Mouse (Mus musculus): ENCODE results near the gene Ebf4. TPM values are rescaled to one million over a fixed set of nuclear protein-coding genes. Genes with fewer than 3 reads are reported as not detected.

The Ebf4 gene
- polyA plus RNA-seq, 1 experiment from 2014 or later, result 2.3 TPM

DNA sequence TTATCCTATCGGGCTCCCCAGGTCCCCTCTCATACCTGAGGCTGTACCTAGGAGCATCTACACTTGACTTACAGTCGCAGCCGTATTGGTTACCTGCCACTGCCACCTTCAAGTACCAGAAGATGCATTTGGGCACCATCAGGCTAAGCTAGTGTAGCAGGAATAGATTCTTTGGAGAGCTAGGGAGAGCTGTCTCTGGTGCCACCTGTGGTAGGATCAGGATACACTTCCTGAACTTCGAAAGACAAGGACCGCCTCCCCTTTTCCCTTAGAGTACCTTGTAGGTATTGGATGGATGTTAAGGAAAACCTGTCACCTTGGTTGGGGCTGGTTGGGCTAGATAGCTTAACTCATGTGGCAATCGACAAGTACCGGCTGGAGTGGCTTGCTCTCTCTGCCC, 26.9 kb upstream of the Ebf4 start:
- H3K36me3 ChIP-seq (ENCODE audit: insufficient read depth), result no peaks in the 10 kb centered on the region
- H3K9me3 ChIP-seq (ENCODE audit: low read depth, low read length), result no peaks in the 10 kb centered on the region
- H3K27ac ChIP-seq (ENCODE audit: low read depth), result no peak overlapping the region
- no peak overlapping the region for H3K9ac ChIP-seq
- 58% methylated on average over 7 of the region's 7 CpGs for WGBS
- DNase-seq (no peak), ATAC-seq (ENCODE audit: insufficient read depth) (no peak)
- no peaks in the 10 kb centered on the region for H3K27me3 ChIP-seq (ENCODE audit: insufficient read depth, low read length)
- TF ChIP-seq CTCF (IDR thresholded peaks at IDR 0.05; ENCODE audit: low read depth), result no peak
- H3K4me1 ChIP-seq (ENCODE audit: insufficient read depth), result peaks cover under 1% of the 10 kb centered on the region; the same call in 1 of the 2 replicates
- no peak overlapping the region for H3K4me2 ChIP-seq
- no peak overlapping the region for H3K4me3 ChIP-seq (ENCODE audit: low read depth, low read length)

DNA sequence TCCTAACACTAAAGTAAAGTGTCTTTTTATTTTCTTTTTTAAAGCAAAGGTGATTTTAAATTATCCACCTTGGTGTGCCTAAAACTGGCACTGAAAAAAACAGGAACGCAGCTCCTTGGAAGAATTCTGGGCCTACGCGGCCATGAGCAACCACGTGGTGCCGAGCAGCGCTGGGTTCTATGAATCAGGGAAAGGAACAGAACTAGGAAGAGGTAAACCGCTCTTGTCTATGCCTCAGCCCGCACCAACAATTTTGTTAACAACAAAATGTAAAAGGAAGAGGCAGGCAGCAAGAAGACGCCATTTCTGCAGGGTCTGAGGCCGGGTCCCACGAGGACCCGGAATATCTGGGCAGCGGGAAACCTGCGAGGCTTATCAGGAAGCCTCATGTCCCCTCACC, 21.2 kb upstream of the Ebf4 start:
- peaks cover 10% of the 10 kb centered on the region; the same call in 1 of the 2 replicates for H3K4me1 ChIP-seq (ENCODE audit: insufficient read depth)
- no peak for TF ChIP-seq CTCF (IDR thresholded peaks at IDR 0.05; ENCODE audit: low read depth)
- H3K4me2 ChIP-seq, result peak overlapping the region; percentile 77
- peak overlapping the region; percentile 89 for H3K9ac ChIP-seq
- peak overlapping the region; percentile 88 for H3K4me3 ChIP-seq (ENCODE audit: low read depth, low read length)
- no peaks in the 10 kb centered on the region for H3K9me3 ChIP-seq (ENCODE audit: low read depth, low read length)
- H3K27ac ChIP-seq (ENCODE audit: low read depth), result peak overlapping the region; percentile 83
- ATAC-seq (ENCODE audit: insufficient read depth) (peak; percentile 10), DNase-seq (peak; percentile 50)
- 1% methylated on average over 14 of the region's 14 CpGs for WGBS
- H3K36me3 ChIP-seq (ENCODE audit: insufficient read depth), result peaks cover 38% of the 10 kb centered on the region
- no peaks in the 10 kb centered on the region for H3K27me3 ChIP-seq (ENCODE audit: insufficient read depth, low read length)

DNA sequence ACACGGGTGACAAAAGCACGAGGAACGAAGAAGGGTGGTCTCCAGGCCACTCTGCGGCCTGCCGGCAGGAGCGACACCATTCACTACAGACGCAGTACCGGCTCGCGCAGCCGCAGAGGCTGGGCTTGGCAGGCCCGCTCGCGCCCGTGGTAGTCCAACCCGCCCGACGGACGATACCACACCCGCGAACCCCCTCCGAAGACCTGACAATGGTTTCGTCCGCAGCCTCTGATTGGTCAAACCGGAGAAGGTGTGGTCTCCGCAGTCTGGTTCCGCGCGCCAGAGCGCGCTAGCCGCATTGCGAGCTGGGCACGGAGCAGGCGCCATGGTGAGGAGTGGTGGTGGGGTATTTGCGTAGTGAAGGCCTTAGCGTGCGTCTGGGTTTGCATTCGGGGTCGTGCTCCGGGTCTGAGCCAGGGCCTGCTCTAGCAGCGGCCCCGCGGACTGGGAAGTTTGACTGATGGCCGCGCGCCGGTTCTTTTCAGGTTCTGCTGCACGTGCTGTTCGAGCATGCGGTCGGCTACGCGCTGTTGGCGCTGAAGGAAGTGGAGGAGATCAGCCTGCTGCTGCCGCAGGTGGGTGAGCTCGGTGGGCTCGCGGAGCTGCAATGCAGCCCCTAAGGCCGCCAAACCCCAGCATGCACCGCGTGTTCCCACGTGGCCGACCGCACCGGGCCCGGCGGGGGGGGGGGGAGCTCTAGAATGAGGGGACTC, 20.7 kb upstream of the Ebf4 start, which contains the start of gene Nop56:
TSS of gene Nop56 (plus strand) at position 282 of the 713 bp plus-strand sequence.
- peak within 1 kb of the TSS; percentile 94 for H3K27ac ChIP-seq (ENCODE audit: low read depth)
- no peak for TF ChIP-seq CTCF (IDR thresholded peaks at IDR 0.05; ENCODE audit: low read depth)
- H3K4me1 ChIP-seq (ENCODE audit: insufficient read depth), result peaks cover 10% of the 10 kb centered on the region; the same call in 1 of the 2 replicates
- peak; percentile 98 for ATAC-seq (ENCODE audit: insufficient read depth)
- peaks cover 42% of the 10 kb centered on the region for H3K36me3 ChIP-seq (ENCODE audit: insufficient read depth)
- DNase-seq, result peak; percentile 99
- H3K9ac ChIP-seq, result peak within 1 kb of the TSS; percentile 89
- no peaks in the 10 kb centered on the region for H3K27me3 ChIP-seq (ENCODE audit: insufficient read depth, low read length)
- WGBS, result under 1% methylated on average over 68 of the region's 68 CpGs
- H3K9me3 ChIP-seq (ENCODE audit: low read depth, low read length), result no peaks in the 10 kb centered on the region
- H3K4me3 ChIP-seq (ENCODE audit: low read depth, low read length), result peak within 1 kb of the TSS; percentile 88
- H3K4me2 ChIP-seq, result peak within 1 kb of the TSS; percentile 77

DNA sequence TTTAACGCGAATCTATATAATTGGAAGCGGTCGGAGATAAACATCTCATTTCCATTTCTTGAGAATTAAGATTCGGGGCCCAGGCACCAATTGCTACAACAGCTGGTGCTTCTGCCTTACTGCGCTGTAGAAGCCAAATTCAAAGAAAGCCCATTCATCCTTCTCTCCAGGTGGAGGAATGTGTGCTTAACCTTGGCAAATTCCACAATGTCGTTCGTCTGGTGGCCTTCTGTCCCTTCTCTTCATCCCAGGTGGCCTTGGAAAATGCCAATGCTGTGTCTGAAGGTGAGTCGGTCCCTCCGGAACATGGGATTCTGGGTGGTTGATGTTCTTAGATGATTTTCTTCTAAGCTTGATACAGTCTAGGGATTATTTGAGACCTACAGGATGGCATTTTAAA, 20.1 kb upstream of the Ebf4 start:
- H3K27ac ChIP-seq (ENCODE audit: low read depth), result peak overlapping the region; percentile 94
- peak overlapping the region; percentile 89 for H3K9ac ChIP-seq
- DNase-seq, result no peak
- no peak for TF ChIP-seq CTCF (IDR thresholded peaks at IDR 0.05; ENCODE audit: low read depth)
- no peaks in the 10 kb centered on the region for H3K27me3 ChIP-seq (ENCODE audit: insufficient read depth, low read length)
- peaks cover 47% of the 10 kb centered on the region for H3K36me3 ChIP-seq (ENCODE audit: insufficient read depth)
- peaks cover 10% of the 10 kb centered on the region; the same call in 1 of the 2 replicates for H3K4me1 ChIP-seq (ENCODE audit: insufficient read depth)
- ATAC-seq (ENCODE audit: insufficient read depth), result no peak
- under 1% methylated on average over 10 of the region's 10 CpGs for WGBS
- H3K9me3 ChIP-seq (ENCODE audit: low read depth, low read length), result no peaks in the 10 kb centered on the region
- peak overlapping the region; percentile 88 for H3K4me3 ChIP-seq (ENCODE audit: low read depth, low read length)
- peak overlapping the region; percentile 77 for H3K4me2 ChIP-seq

DNA sequence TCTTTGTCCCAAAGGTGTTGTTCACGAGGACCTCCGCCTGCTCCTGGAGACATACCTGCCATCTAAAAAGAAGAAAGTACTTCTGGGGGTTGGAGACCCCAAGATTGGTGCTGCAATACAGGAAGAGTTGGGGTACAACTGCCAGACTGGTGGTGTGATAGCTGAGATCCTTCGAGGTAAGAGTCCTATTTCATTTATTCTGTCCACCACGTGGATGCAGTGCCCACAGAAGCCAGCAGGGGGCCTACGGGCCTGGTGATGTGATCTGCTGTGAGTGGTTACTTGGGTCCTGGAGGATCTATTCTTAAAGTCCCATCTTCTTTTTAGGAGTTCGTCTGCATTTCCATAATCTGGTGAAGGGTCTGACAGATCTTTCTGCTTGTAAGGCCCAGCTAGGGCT, 19.3 kb upstream of the Ebf4 start:
- no peaks in the 10 kb centered on the region for H3K27me3 ChIP-seq (ENCODE audit: insufficient read depth, low read length)
- H3K36me3 ChIP-seq (ENCODE audit: insufficient read depth), result peaks cover 55% of the 10 kb centered on the region
- peak overlapping the region; percentile 77 for H3K4me2 ChIP-seq
- H3K4me3 ChIP-seq (ENCODE audit: low read depth, low read length), result peak overlapping the region; percentile 88
- peak; percentile 80 for TF ChIP-seq CTCF (IDR thresholded peaks at IDR 0.05; ENCODE audit: low read depth)
- H3K9me3 ChIP-seq (ENCODE audit: low read depth, low read length), result no peaks in the 10 kb centered on the region
- ATAC-seq (ENCODE audit: insufficient read depth) (no peak), DNase-seq (peak; percentile 83)
- peaks cover 10% of the 10 kb centered on the region; the same call in 1 of the 2 replicates for H3K4me1 ChIP-seq (ENCODE audit: insufficient read depth)
- no peak overlapping the region for H3K27ac ChIP-seq (ENCODE audit: low read depth)
- 37% methylated on average over 6 of the region's 6 CpGs for WGBS
- peak overlapping the region; percentile 89; the same call in 1 of the 2 replicates for H3K9ac ChIP-seq

- no peaks in the 10 kb centered on the region for H3K9me3 ChIP-seq (ENCODE audit: low read depth, low read length)
- TF ChIP-seq CTCF (IDR thresholded peaks at IDR 0.05; ENCODE audit: low read depth), result no peak
- ATAC-seq (ENCODE audit: insufficient read depth) (no peak), DNase-seq (no peak)
- peaks cover 70% of the 10 kb centered on the region for H3K36me3 ChIP-seq (ENCODE audit: insufficient read depth)
- H3K4me3 ChIP-seq (ENCODE audit: low read depth, low read length), result no peak overlapping the region
- 38% methylated on average over 8 of the region's 8 CpGs for WGBS
- H3K9ac ChIP-seq, result no peak overlapping the region
- no peaks in the 10 kb centered on the region for H3K27me3 ChIP-seq (ENCODE audit: insufficient read depth, low read length)
- no peak overlapping the region for H3K27ac ChIP-seq (ENCODE audit: low read depth)
- no peak overlapping the region for H3K4me2 ChIP-seq
- H3K4me1 ChIP-seq (ENCODE audit: insufficient read depth), result peaks cover 12% of the 10 kb centered on the region; the same call in 1 of the 2 replicates
Measured at GRCm38 (mm10) chr2:130279600-130280091, 15.3 kb upstream of the Ebf4 start.

- no peak for TF ChIP-seq CTCF (IDR thresholded peaks at IDR 0.05; ENCODE audit: low read depth)
- 49% methylated on average over 7 of the region's 7 CpGs for WGBS
- no peak overlapping the region for H3K27ac ChIP-seq (ENCODE audit: low read depth)
- H3K27me3 ChIP-seq (ENCODE audit: insufficient read depth, low read length), result no peaks in the 10 kb centered on the region
- H3K4me1 ChIP-seq (ENCODE audit: insufficient read depth), result peaks cover 12% of the 10 kb centered on the region; the same call in 1 of the 2 replicates
- H3K4me2 ChIP-seq, result no peak overlapping the region
- DNase-seq, result no peak
- no peak overlapping the region for H3K4me3 ChIP-seq (ENCODE audit: low read depth, low read length)
- H3K9me3 ChIP-seq (ENCODE audit: low read depth, low read length), result no peaks in the 10 kb centered on the region
- peaks cover 67% of the 10 kb centered on the region for H3K36me3 ChIP-seq (ENCODE audit: insufficient read depth)
- ATAC-seq (ENCODE audit: insufficient read depth), result no peak
- no peak overlapping the region for H3K9ac ChIP-seq
Measured at GRCm38 (mm10) chr2:130280224-130280623, 14.7 kb upstream of the Ebf4 start.
